Mouse (Mus musculus): Measurements from ENCODE around the gene Gabrb2. TPM values are rescaled to one million over a fixed set of nuclear protein-coding genes. Genes with fewer than 3 reads are reported as not detected.

Gabrb2 gene
- total and polyA plus RNA-seq, 3 experiments: not detected

- Histone ChIP-seq H3K4me1 (ENCODE audit: control insufficient read depth in 1 of 2, insufficient read depth in 2 of 2, low read length in 2 of 2) (no peaks in the 10 kb centered on the region), H3K27me3 (ENCODE audit: control insufficient read depth in 1 of 2, insufficient read depth in 2 of 2, low read length in 2 of 2) (no peaks in the 10 kb centered on the region), H3K9me3 (replicated peaks; ENCODE audit: insufficient read depth, low read length) (no peaks in the 10 kb centered on the region), H3K27ac (ENCODE audit: control insufficient read depth, low read depth, low read length) (no peak overlapping the region), H3K9ac (ENCODE audit: control insufficient read depth, low read depth, low read length, poor library complexity, severe bottlenecking) (no peak overlapping the region), H3K79me2 (ENCODE audit: control insufficient read depth, insufficient read depth, low read length, poor library complexity) (no peaks in the 10 kb centered on the region), H3K4me3 (ENCODE audit: control insufficient read depth in 1 of 2, insufficient read depth in 1 of 2, low read depth in 2 of 2, low read length in 2 of 2) (no peak overlapping the region), H3K36me3 (ENCODE audit: control insufficient read depth in 1 of 2, insufficient read depth in 2 of 2, low read length in 2 of 2) (no peaks in the 10 kb centered on the region)
- no peak for DNase-seq (ENCODE audit: low read depth, low spot score)
- TF ChIP-seq MAX (IDR thresholded peaks at IDR 0.05; ENCODE audit: low read length) (no peak), E2F4 (IDR thresholded peaks at IDR 0.05; ENCODE audit: borderline replicate concordance, low read depth, low read length) (no peak)
Measured at GRCm38 (mm10) chr11:42464136-42464535, 44.6 kb downstream of the Gabrb2 start.

GRCm38 (mm10) chr11:42468381-42468780 is 48.8 kb downstream of the Gabrb2 start:
- no peaks in the 10 kb centered on the region for H3K79me2 ChIP-seq (ENCODE audit: control insufficient read depth, insufficient read depth, low read length, poor library complexity)
- no peak for DNase-seq (ENCODE audit: low read depth, low spot score)
- H3K4me1 ChIP-seq (ENCODE audit: control insufficient read depth in 1 of 2, insufficient read depth in 2 of 2, low read length in 2 of 2): no peaks in the 10 kb centered on the region
- H3K27me3 ChIP-seq (ENCODE audit: control insufficient read depth in 1 of 2, insufficient read depth in 2 of 2, low read length in 2 of 2): no peaks in the 10 kb centered on the region
- H3K9ac ChIP-seq (ENCODE audit: control insufficient read depth, low read depth, low read length, poor library complexity, severe bottlenecking): no peak overlapping the region
- H3K9me3 ChIP-seq (replicated peaks; ENCODE audit: insufficient read depth, low read length): no peaks in the 10 kb centered on the region
- no peak for TF ChIP-seq USF2 (IDR thresholded peaks at IDR 0.05; ENCODE audit: borderline replicate concordance in 1 of 2, insufficient read depth in 1 of 2, low read depth in 1 of 2, low read length in 2 of 2)
- TF ChIP-seq UBTF (IDR thresholded peaks at IDR 0.05; ENCODE audit: borderline replicate concordance, insufficient read depth, low read depth, low read length): no peak
- TF ChIP-seq CHD1 (IDR thresholded peaks at IDR 0.05; ENCODE audit: low read depth, low read length): no peak
- no peak for TF ChIP-seq ELF1 (IDR thresholded peaks at IDR 0.05; ENCODE audit: low read depth, low read length)
- no peak for TF ChIP-seq JUND (IDR thresholded peaks at IDR 0.05; ENCODE audit: low read depth, low read length)
- TF ChIP-seq POLR2AphosphoS2 (IDR thresholded peaks at IDR 0.05; ENCODE audit: low read length): no peak
- TF ChIP-seq HCFC1 (IDR thresholded peaks at IDR 0.05; ENCODE audit: low read depth, low read length): no peak
- TF ChIP-seq MAZ (IDR thresholded peaks at IDR 0.05; ENCODE audit: low read depth, low read length): no peak
- no peak for TF ChIP-seq KAT2A (conservative IDR thresholded peaks at IDR 0.05; ENCODE audit: low read depth, low read length)
- H3K4me3 ChIP-seq (ENCODE audit: control insufficient read depth in 1 of 2, insufficient read depth in 1 of 2, low read depth in 2 of 2, low read length in 2 of 2): no peak overlapping the region
- H3K36me3 ChIP-seq (ENCODE audit: control insufficient read depth in 1 of 2, insufficient read depth in 2 of 2, low read length in 2 of 2): no peaks in the 10 kb centered on the region
- H3K27ac ChIP-seq (ENCODE audit: control insufficient read depth, low read depth, low read length): no peak overlapping the region

GRCm38 (mm10) chr11:42474523-42474922 is 55.0 kb downstream of the Gabrb2 start:
- no peak overlapping the region for H3K4me3 ChIP-seq (ENCODE audit: control insufficient read depth in 1 of 2, insufficient read depth in 1 of 2, low read depth in 2 of 2, low read length in 2 of 2)
- no peak overlapping the region for H3K27ac ChIP-seq (ENCODE audit: control insufficient read depth, low read depth, low read length)
- DNase-seq (ENCODE audit: low read depth, low spot score): no peak
- H3K9me3 ChIP-seq (replicated peaks; ENCODE audit: insufficient read depth, low read length): no peaks in the 10 kb centered on the region
- no peak overlapping the region for H3K9ac ChIP-seq (ENCODE audit: control insufficient read depth, low read depth, low read length, poor library complexity, severe bottlenecking)
- TF ChIP-seq ETS1 (IDR thresholded peaks at IDR 0.05; ENCODE audit: low read depth, low read length) (no peak), TCF12 (IDR thresholded peaks at IDR 0.05; ENCODE audit: low read depth, low read length) (no peak), POLR2AphosphoS5 (IDR thresholded peaks at IDR 0.05; ENCODE audit: borderline replicate concordance, low read depth, low read length) (no peak), NELFE (IDR thresholded peaks at IDR 0.05; ENCODE audit: low read depth, low read length) (no peak), CHD2 (IDR thresholded peaks at IDR 0.05; ENCODE audit: low read length) (no peak), GATA1 (IDR thresholded peaks at IDR 0.05; ENCODE audit: low read depth, low read length) (no peak), EP300 (IDR thresholded peaks at IDR 0.05; ENCODE audit: low read depth in 1 of 2, low read length in 2 of 2) (no peak), ZMIZ1 (IDR thresholded peaks at IDR 0.05; ENCODE audit: low read depth, low read length) (no peak), NRF1 (IDR thresholded peaks at IDR 0.05; ENCODE audit: insufficient read depth, low read depth, low read length, poor library complexity, severe bottlenecking) (no peak), KAT2A (conservative IDR thresholded peaks at IDR 0.05; ENCODE audit: low read depth, low read length) (no peak), TBP (IDR thresholded peaks at IDR 0.05; ENCODE audit: low read depth, low read length) (no peak), POLR2AphosphoS2 (IDR thresholded peaks at IDR 0.05; ENCODE audit: low read length) (no peak), TAL1 (IDR thresholded peaks at IDR 0.05; ENCODE audit: low read length) (no peak), SMC3 (IDR thresholded peaks at IDR 0.05; ENCODE audit: low read depth, low read length) (no peak), CTCF (IDR thresholded peaks at IDR 0.05 in 2 of 3, conservative IDR thresholded peaks at IDR 0.05 in 1 of 3; ENCODE audit: control insufficient read depth in 1 of 3, insufficient read depth in 1 of 3, low read depth in 2 of 3, low read length in 3 of 3, poor library complexity in 1 of 3, severe bottlenecking in 1 of 3) (no peak), MYC (IDR thresholded peaks at IDR 0.05; ENCODE audit: low read depth, low read length) (no peak), MAX (IDR thresholded peaks at IDR 0.05; ENCODE audit: low read length) (no peak)
- H3K4me1 ChIP-seq (ENCODE audit: control insufficient read depth in 1 of 2, insufficient read depth in 2 of 2, low read length in 2 of 2): no peaks in the 10 kb centered on the region
- H3K79me2 ChIP-seq (ENCODE audit: control insufficient read depth, insufficient read depth, low read length, poor library complexity): no peaks in the 10 kb centered on the region
- no peaks in the 10 kb centered on the region for H3K27me3 ChIP-seq (ENCODE audit: control insufficient read depth in 1 of 2, insufficient read depth in 2 of 2, low read length in 2 of 2)
- no peaks in the 10 kb centered on the region for H3K36me3 ChIP-seq (ENCODE audit: control insufficient read depth in 1 of 2, insufficient read depth in 2 of 2, low read length in 2 of 2)

Data from MEL (cell line).